Mouse (Mus musculus): ENCODE measurements at regions not wholly inside any gene's neighbourhood (a gene's known extent, or its start where the extent isn't known, plus 50 kb on each side); places are given as distances from the start of the nearest gene placed in this dataset.

DNA sequence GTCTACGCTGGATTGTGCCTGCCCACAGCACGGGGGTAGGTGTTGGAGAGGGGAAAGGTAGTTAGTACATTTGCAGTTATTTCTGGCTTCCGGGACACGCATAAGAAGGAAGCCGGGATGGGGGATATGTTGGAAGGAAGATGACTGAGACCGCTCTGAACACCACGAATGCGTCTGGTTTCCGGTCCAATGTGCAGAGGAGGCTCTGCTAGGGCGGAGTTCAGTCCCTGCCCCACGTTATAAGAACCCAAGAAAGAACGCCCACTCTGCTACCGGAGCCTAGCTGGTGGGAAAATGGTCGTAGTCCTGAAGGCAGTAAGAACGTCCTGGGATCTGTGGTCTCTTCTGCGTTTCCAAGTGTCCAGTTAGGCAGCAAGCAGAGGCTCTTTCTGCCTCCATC, 104.1 kb downstream of the Sox9 start:
- DNase-seq: no peak

DNA sequence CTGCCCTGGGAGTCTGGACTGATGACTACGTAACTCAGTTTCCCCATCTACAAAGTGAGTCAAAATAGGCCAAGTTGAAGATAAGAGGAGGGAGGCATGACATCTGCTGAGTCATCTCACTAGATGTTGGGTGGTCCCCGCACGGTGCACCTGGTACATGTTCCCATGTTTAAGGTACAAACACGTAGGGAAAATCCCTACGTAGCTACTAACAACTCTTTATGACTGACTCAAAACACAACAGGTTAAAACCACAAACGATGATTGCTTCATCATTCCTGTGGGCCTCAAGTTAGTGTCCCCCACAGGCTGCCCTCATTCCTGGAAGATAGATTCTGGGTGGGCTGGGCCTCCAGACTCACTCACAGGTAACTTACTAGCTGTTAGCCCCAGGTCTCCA, 107.7 kb downstream of the Sox9 start:
- no peak for DNase-seq

DNA sequence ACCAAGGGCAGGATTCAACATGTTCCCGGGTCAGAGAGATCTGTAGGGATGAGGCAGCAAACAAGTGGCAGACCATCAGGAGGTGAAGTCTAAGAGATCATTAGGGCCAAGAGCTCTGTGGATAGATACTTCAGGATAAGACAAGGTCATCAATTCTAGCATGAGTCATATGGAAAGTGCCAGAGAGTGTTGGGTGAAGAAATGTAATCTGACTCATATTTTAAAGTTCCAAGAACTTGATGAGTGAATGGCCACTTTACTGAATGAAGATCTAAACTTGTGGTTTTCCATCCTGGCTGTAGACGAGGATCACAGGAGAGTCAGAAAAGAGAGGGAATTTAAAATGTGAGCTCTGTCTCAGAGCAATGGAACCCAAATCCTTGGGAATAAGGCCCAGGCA, 115.6 kb downstream of the Sox9 start:
- DNase-seq: no peak

DNA sequence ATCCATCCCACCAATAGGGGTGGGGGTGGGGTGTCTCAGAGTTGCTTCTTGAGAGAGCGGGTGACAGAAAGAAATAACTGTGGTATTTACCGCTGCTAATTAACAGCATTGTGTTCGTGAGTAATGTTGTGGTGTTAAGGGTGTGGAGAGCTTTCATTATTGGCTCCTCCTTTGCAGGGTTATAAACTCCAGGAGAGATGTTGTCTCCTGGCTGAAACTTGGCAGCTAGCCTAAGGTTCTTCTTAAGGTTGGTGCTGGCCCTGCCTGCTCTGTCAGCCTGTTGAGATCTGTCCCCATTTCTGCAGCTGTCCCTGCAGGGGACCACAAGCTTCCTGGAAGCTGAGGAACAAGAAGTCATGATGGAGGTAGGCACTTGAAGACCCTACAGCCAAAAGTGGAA, 120.6 kb downstream of the Sox9 start:
- no peak for DNase-seq

DNA sequence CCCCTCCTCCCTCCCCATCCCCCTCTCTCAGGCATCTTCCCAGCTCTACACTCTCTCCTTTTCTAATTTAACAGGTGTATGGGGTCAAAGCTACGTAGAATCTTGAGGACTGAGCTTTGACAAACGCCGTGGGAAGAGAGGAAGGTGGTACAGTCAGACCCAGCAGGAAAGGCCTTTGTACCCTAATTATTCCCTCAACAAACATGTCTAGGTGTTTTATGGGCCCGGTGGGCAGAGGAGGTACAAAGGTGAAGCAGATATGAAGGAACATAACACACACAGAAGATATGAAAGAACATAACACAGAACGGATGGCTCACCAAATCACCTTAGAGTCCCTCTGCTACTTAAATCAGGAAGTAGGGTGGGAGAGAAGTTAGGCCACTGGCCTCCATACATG, 128.3 kb downstream of the Sox9 start:
- DNase-seq: no peak

DNA sequence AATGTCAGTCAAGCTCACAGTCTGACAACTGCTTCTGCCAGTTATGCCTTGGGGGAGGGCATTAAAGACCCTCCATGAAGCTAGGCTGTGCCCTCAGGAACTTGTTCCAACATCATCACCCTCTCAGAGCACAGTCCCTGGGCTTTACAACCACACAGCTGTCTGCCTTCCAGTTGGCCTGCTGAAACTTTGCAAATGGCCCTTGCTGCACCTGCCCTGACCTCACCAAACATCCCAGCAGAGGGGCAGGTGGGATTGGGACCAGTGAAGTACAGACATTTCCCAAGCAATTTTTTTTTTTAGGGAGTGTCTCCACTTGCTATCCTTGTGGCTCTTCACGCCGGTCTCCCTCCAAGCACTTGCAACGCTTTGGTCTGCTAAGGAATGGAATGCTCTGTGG, 130.9 kb downstream of the Sox9 start:
- no peak for DNase-seq

DNA sequence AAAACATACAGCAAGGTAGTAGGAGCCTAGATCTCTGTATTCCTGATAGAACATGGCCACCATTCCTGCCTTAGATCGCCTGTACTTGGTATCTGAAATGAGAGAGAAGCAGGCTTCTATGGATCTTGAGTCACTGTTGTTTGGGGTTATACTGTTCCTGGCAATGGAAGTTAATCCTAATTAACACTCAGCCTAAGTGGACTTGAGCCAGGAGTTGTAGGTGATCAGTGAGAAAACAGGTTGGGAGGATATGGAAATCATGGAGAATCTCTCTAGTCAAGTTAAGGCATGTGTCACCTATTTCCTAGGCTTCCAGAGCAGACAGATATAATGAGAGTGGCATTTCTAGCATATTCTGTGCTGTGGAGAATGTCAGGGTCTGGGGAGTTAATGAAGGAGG, 134.9 kb downstream of the Sox9 start:
- no peak for DNase-seq

DNA sequence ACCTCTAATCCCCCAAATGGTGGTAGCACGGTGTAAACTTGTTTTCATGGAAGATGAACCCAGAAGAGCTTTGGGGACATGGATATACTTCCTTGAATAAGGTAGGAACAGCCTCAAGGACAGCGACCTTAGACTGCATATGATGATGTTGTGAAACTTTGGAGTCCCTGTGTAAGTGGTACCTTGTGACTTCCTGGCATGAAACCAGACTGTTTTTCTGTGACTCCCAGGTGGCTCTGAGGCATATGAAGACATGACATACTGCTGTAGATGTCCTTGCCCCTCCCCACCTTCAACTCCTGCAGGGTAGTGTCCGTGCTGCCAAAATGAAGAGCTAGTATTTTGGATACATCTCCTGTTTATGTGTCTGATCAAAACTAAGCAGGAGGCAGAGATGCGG, 138.1 kb downstream of the Sox9 start:
- DNase-seq: no peak

DNA sequence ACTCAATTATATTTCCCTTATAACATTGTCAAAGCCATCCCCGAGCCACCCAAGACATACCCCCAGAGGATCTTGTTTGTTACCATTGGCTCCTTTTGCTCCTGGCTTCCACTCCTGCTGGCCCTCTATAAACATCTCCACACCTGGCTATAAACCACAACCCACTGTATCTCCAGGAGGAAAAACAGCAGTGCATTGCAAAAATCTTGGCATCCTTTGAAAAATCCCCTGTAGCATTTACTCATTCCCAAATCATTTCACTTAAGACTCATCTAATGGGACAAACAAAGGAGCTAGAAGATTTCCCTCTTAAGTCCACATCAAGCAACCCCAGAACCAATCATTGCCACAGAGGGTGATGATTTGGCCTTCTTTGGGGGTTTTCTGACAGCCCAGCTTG, 142.6 kb downstream of the Sox9 start:
- no peak for DNase-seq

DNA sequence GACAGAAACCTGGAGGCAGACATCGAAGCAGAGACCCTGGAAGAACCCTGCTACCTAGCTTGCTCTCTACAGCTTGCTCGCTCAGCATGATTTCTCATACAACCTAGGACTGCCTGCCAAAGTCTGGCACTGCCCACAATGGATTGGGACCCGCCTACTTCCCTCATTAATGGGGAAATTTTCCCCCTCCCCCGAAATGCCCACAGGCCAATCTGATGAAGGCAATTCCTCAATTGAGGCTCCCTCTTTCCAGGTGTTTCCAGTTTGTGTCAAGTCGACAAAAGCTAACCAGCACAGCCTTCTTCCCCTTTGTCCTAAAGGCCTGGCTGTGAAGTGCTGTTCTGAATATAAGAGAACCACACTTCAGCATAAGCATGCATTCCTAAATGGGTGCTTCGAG, 143.1 kb downstream of the Sox9 start:
- DNase-seq: no peak

DNA sequence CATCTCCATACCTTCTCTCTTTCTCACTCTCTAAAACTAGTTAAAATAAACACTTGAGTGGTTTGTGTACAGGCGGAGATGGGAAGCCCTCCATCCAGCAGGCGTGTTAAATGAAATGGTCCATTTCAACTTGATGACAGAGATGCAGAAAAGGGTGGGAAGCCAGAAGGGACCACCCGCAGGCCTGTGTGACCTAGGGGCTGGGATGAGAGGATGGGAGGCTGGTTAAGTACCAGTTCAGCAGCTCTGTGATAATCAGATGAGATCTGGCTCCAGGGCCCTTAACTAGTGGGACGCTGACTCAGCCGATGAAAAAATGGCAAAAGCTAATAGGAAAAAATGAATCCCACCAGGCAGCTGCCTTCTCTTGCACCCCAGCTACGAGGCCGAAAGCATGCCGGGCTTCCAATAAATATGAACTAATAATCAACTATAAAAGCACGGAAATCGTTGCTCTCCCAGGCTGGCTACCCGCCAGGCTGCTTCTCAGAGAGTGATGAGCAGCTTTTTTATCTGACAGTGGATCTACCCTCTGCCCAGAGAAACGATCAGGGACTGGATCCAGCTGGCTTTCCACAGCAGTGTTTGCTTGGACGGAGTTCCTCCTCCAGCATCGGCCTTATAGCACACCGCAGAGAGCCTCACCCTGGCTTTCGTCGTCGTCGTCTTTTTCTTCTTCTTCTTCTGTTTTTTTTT, 144.5 kb downstream of the Sox9 start:
- peak; percentile 36 for DNase-seq

DNA sequence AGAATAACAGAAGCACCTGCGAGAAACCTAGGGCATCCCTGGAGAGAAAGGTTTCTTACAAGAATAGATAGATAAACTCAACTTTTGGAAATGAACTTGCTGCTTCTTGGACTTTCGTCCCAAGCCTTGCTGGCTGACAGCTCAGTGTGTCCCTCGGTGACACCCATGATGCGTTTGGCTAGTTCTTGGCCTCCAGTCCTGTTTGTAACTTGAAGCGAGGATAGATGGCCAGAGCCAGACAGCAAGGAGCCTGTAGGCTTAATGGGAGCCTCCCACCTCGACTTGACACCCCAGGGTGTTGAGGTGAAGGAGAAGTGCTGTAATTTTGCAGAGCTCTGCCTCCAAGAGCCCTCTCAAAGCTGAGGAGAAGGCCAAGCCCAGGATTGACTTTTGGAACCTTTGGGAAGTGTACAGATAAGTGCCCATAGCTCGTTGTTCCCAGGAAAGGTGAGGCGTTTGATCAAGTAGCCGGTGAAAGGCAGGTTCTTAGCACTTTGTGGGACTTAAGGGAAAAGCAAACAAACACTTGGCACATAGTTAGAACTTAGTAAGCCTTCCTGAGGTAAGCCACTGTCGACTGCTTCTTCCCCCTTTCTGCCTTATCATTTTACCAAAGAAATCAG, 148.3 kb downstream of the Sox9 start:
- no peak for DNase-seq

DNA sequence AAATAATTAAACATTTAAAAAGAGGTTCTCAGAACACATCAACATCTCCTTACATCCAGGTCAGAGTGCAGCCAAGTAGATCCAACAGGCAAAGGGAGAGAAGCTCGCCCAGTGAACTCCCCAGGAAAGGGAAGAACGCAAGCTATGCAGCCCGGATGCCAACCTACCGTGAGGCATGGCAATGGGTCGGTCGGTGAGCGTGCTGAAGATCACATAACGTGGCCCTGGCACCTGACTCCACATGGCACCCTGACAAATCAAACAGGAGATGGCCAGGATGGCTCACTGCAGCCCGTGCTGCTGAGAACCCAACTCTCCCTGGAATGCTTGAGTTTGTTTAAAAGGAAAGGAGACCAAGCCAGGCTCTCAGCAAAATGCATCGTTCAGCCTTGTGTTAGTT, 156.0 kb downstream of the Sox9 start:
- no peak for DNase-seq

DNA sequence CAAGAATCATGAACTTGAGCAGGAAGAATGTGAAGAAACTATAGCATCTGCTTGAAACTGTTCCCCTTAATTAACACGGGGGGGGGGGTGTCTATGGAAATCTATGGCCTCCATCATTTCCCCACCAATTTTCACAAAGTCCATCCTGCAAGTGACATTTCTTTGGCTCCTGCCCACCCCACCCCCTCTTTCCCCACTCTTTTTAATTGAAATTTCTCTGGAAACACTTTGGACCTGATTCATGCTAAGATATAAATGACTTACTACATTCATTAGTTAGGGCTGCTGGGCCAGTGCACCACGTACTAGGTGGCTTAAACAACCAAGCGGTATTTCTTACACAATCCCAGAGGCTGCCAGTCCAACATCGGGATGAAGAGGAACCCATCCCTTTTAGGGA, 169.4 kb downstream of the Sox9 start:
- DNase-seq: no peak

DNA sequence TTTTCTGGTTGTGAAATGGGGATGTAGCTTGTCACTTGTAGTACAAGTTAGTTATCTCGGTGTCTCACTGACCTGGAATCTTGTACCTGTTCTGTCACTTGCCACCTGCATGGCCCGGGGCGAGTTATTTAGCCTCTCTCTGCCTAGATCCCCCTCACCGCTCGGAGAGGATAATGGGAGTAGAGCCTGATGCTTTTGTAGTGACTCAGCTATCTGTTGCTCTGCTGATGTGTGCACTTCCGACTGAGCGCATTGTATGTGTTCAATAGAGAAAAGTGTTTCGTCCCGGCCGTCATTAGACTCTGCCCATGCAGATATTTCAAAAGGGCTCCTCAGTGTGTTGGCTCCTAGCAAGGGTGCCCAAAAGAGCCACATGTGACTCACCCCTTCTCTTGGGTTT, 170.3 kb downstream of the Sox9 start:
- DNase-seq: no peak

DNA sequence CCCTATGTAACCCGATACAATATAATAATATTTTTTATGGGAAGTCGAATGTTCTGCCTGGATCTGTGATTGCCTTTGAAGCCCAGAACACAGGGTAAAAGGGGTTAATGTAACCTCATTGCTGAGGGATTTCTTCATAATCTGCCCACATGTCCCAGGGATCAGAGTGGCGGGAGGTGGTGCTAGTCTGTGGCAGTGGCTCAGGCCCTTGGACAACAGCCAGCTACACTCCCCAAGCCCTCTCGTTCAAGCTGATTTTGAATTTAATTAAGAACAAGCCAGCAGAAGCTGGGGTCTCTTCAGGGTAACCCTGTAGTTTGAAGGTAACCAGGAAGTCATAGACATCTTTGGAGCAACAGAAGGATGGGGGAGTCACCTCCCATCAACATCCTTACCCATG, 171.5 kb downstream of the Sox9 start:
- peak; percentile 8 for DNase-seq

DNA sequence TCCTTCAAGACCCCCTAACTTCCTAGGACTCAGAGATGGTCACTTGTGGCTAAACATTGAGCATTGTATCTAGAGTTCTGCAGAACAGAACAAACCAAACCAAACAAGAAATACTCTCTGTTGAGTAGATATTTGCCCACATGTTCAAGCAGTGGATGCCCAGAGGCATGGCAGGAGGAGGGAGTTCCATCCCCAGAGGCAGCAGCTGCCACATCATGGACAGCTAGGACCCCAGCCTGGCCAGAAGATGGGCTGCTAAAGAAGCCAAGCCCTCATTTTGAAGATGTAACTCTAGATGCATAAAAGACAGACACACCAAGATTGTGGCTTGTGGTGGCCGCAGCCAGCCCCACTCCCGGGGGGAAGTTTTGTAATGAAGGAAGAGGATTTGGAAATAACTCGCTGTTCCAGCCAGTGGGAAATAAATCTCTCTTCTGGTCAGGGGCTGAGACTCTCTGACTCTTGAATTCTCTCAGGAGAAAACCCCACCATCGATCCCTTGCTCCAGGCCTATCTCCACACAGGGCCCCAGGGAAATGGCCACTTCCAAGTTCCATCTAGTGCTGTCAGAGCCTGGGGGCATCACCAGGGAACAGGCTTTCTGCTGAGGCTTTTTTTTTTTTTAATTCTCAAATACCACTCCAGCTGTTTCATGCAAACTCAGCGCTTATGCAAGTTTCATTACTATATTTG, 174.9 kb downstream of the Sox9 start:
- DNase-seq: peak; percentile 41

DNA sequence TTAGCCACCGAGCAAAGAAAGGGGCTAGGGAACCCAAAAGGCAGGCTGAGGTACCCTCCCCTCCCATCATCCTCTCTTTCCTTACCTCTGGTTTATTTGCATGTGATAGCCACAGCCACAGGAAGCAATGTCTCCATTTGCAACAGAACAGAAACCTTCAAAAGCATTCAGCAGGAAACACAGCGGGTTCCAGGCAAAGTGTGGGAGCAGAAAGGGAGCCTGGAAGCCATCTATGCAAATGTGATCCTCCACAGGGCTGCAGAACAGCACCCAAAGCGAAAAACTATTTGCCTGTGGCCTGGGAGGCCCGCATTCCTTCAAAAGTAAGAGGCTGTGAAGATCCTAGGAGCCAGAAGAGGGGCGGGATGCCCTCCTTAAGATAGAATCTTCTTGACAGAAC, 177.6 kb downstream of the Sox9 start:
- DNase-seq: no peak

DNA sequence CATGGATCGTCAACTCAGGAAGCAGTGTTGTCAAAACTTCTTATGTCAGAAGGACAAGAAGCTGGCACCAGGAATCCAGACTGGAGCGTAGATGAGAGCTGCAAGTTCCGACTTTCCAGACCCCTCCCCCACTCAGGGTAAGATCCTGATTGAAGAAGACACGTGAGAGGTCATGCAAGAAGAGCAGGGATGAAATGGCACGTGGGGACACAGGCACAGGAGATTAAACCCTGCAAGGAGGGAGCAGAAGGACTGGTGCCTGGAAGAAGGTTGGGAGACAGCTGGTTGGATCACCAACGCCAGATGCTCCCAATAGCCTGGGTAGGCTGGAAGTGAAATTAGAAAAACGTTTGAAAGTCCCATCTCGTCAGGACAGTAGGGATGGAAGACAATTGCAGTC, 191.3 kb downstream of the Sox9 start:
- no peak for DNase-seq

DNA sequence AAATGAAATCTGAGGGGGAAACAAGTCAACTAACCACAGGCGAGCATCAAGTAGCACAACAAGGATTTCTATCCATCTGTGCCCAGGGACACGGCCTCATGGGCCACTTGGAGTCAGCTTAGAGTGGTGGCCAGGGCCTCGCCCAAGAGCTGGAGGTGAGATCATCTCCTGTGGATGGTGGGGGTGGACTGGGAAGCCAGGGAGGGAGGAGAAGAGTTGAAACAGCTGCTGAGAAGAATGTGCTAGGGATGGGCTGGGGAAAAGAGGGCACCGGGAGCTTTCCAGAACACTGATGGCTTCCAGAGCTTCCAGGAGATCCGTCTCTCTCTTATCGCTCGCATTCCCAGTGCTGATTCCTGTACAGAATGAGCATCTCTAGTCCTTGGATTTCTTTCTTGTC, 192.9 kb downstream of the Sox9 start:
- no peak for DNase-seq

DNA sequence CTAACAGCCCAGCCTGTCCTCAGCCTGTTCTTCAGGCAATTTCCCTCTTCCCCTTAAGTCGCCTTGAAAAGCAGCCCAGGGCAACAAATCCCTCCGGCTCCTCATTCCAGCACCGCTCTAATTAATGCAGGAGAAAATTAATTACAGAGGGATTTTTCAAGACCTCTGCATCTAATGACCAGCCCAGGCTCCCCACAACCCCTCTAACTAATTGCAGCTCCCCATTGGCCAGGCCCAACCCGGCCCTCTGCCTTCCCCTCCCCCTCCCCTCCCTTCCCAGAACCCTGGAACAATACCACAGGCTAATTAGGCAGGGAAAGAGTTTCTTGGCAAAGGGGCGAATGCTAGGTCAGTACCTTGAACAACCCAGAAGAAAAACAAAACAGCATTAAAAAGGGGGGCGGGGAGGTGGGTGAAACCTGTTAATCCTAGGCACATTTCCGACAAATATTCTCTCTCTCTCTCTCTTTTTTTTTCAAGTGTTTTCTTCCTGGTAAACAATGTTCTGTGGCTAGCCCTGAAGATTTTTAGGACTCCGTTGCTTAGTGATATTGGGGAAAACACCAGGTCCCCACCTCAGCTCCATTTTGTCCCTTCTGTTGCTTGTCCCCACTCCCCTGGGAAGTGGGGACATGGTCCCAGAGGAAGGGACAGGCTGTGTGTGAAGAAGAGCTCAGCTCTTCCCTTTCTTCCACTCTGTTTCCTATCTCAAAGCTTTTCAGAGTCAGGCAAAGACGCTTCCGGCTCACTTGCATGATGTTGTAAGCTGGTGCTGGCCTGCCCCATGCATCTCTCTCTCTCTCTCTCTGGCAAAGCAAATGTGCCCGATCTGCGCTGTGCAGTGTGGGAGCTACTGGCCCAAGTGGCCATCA, 195.1 kb downstream of the Sox9 start:
- no peak for DNase-seq

DNA sequence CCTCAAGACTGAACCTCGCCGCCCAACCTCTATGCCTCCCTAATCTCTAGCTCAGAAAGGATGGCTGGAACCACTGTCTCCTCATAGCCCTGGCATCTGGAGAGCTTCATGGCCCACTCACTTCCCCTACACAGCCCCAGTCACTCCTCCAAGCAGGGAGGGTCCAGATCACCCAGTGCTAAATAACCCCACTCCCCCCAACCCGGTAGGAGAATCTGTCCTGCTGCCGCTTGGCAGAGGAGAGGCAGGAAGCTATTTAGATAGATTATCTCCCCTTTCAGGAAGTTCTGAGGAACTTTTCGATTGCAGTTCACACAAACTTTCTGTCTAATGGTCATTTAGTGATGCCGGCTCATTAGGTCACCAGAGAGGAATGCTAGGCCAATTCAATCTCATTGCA, 196.9 kb downstream of the Sox9 start:
- no peak for DNase-seq

DNA sequence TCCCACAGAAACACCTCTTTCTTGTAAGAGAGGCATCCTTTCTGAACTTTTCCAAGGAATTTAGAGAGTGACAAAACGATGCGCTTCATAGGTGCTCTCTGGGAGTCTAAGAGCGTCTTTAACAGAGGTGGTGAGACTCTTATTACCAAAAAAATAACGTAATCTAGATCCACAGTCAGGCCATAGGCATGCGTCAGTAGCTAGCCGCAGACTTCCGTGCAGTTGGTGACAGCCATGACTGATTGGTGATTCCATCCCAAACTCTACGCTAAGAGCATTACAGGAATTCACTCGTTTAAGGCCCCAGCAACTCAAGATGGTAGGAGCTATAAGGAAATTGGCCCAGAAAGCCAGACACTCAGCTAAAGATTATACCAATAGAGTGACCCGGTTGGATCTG, 197.4 kb downstream of the Sox9 start:
- DNase-seq: no peak
